Mouse (Mus musculus) embryonic facial prominence, embryonic 14.5 days (tissue): ENCODE results near the gene Gpr157. TPM values are rescaled to one million over a fixed set of nuclear protein-coding genes. Genes with fewer than 3 reads are reported as not detected.
"Not testable (repeated sequence)": the region's sequence is repeated elsewhere in the genome, so short reads cannot be mapped to it uniquely, and the experiment has no call there.

Experiments used
- ATAC-seq: fragments of 200-750 bp; cut with Nextera tagmentation; 2 replicates; pipeline ENCODE4 v1.8.0; 2017; ENCODE audit warnings: low read depth, moderate number of reproducible peaks, moderate TSS enrichment
- DNase-seq: peaks from one replicate; pipeline ENCODE4 v3.0.0-alpha.2; 2015; ENCODE audit warnings: low spot score
- H3K27ac ChIP-seq: fragments of 300-500 bp; sonication (generic); replicated peaks from 2 replicates; pipeline ENCODE4 v1.5.1; 2014; ENCODE audit warnings: low read depth, mild to moderate bottlenecking, low read length, moderate library complexity
- H3K27me3 ChIP-seq: fragments of 300-500 bp; sonication (generic); replicated peaks from 2 replicates; pipeline ENCODE4 v1.6.1; 2014; ENCODE audit warnings: low read length; ENCODE audit not compliant: control insufficient read depth, insufficient read depth
- H3K36me3 ChIP-seq: fragments of 300-500 bp; sonication (generic); 2 replicates; pipeline ENCODE4 v1.6.1; 2014; ENCODE audit warnings: low read length, mixed read lengths; ENCODE audit not compliant: control insufficient read depth, insufficient read depth
- H3K4me1 ChIP-seq: fragments of 300-500 bp; sonication (generic); 2 replicates; pipeline ENCODE4 v1.6.1; 2014; ENCODE audit warnings: antibody characterized with exemption, low read length; ENCODE audit not compliant: control insufficient read depth, insufficient read depth
- H3K4me2 ChIP-seq: fragments of 300-500 bp; sonication (generic); 2 replicates; pipeline ENCODE4 v1.6.1; 2014; ENCODE audit warnings: low read depth, mild to moderate bottlenecking, low read length, moderate library complexity, mixed read lengths
- H3K4me3 ChIP-seq: fragments of 300-500 bp; sonication (generic); 2 replicates; pipeline ENCODE4 v1.5.1; 2014; ENCODE audit warnings: low read depth, mild to moderate bottlenecking, low read length
- H3K9ac ChIP-seq: fragments of 300-500 bp; sonication (generic); 2 replicates; pipeline ENCODE4 v1.6.1; 2014; ENCODE audit warnings: low read depth, mild to moderate bottlenecking, low read length, moderate library complexity, mixed read lengths
- H3K9me3 ChIP-seq: fragments of 300-500 bp; sonication (generic); 2 replicates; pipeline ENCODE4 v1.6.1; 2016; ENCODE audit warnings: low read length; ENCODE audit not compliant: control insufficient read depth
- WGBS: fragments of 180-500 bp; shearing (Covaris S2); extraction: QIAGEN DNeasy Blood & Tissue Kit; methylation state at CpG from one replicate; pipeline ENCODE4 v1.1.7; 2014; 5-methylcytosine and 5-hydroxymethylcytosine counted together
- polyA plus RNA-seq: library from polyadenylated mRNA; unstranded; fragments of >200 nt; fragmentation: Nextera tagmentation; extraction: Ambion mirVana; gene quantifications from 2 replicates; pipeline ENCODE4 v1.2.1, GENCODE M21; 2014

The Gpr157 gene
- polyA plus RNA-seq = 0.50 and 0.58 TPM in 2 replicates

DNA sequence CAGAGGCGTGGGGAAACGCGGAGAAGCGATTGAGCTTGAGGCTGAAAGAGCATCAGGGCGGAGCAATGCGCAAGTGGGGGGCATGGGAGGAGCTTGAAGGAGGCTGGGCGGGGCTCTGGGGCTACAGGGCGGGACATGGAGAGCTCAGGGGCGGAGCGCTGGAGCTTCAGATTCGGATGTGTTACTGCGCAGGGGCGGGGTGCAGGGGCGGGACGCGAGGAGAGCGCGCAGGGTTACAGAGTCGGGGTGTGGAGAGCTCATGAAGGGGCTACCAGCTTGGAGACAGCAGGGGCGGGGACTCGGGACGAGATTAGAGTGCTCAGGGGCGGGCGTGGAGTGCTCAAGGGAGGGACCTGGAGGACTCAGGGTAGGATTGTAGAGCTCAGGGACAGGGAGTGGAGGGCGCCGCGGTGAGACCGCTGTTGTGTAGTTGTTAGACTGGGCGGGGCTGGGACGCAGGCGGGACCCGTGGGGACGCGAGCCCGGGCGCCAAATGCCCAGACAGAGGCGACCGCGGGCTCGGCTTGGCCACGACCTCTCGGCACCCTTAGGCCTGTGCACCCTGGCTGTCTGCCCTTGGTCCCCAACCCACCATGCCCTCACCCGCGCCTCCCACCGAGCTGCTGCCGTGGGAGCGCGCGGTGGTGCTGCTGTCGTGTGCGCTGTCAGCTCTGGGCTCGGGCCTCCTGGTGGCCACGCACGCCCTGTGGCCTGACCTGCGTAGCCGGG, at the start of gene Gpr157:
Gene Gpr157 (plus strand): TSS at position 205 of the 729 bp plus-strand sequence.
- peak; percentile 96 for ATAC-seq

DNA sequence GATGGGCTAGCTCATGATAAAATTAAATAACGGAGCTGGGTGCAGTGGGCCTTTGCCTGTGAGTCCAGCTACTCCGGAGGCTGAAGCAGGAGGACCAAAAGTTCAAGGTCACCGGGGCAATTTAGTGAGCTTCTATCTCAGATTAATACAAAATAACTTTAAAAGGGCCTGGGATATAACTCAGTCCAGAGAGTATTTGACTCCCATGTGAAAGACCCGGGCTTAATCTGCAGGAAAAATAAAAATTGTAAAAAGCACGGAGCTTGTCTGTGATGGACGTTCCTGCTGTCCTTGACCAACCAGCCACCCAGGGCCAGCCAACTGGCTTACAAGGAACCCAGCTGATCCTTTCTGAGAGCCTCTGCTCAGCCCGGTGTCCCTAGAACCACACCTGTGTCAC, 48.6 kb upstream of the Gpr157 start:
- Histone ChIP-seq H3K27me3 (peaks cover 24% of the 10 kb centered on the region), H3K27ac (no peak overlapping the region), H3K4me3 (no peak overlapping the region), H3K9ac (no peak overlapping the region), H3K9me3 (no peaks in the 10 kb centered on the region), H3K4me1 (no peaks in the 10 kb centered on the region), H3K4me2 (no peak overlapping the region), H3K36me3 (no peaks in the 10 kb centered on the region)
- 82% methylated on average over 7 of the region's 7 CpGs for WGBS
- DNase-seq (no peak), ATAC-seq (no peak)

More for the DNA sequence above, at the start of gene Gpr157:
- H3K9ac ChIP-seq = peak within 1 kb of the TSS; percentile 75
- peak; percentile 98 for DNase-seq
- H3K9me3 ChIP-seq = 0 out of 2 replicates have a peak, but pooled peaks cover 3% of the 10 kb centered on the region
- H3K27ac ChIP-seq = peak within 1 kb of the TSS; percentile 68
- no peaks in the 10 kb centered on the region for H3K36me3 ChIP-seq
- H3K4me1 ChIP-seq = peaks cover 9% of the 10 kb centered on the region
- H3K27me3 ChIP-seq = 0 out of 2 replicates have a peak, but pooled peaks cover 6% of the 10 kb centered on the region
- peak within 1 kb of the TSS; percentile 67 for H3K4me3 ChIP-seq
- H3K4me2 ChIP-seq = peak within 1 kb of the TSS; percentile 100
- 2% methylated on average over 35 of the region's 56 CpGs for WGBS

DNA sequence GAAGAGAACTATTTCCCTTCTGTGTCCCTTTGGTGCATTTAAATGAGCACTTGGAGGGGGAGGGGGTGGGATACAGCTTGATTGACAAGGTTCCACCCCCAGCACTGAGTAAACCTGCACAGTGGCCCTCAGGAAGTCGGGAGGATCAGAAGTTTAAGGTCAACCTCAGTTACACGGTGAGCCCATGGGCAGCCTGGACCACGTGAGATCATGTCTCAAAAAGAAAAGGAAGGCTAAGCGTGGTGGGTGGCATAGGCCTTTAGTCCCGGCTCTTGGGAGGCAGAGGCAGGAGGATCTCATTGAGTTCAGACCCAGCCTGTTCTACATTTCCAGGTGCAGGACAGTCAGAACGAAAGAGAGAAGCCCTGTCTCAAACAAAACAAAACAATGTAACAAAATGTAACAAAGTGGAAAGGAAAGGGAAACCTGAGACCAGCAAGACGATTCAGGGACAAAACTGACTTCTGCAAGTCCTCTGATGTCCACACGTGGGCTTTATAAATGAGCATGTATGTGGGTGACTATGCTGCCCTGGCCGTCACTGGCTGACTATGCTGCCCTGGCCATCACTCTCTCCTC, 47.1 kb upstream of the Gpr157 start:
- ATAC-seq = no peak
- WGBS = 76% methylated on average over 9 of the region's 9 CpGs

DNA sequence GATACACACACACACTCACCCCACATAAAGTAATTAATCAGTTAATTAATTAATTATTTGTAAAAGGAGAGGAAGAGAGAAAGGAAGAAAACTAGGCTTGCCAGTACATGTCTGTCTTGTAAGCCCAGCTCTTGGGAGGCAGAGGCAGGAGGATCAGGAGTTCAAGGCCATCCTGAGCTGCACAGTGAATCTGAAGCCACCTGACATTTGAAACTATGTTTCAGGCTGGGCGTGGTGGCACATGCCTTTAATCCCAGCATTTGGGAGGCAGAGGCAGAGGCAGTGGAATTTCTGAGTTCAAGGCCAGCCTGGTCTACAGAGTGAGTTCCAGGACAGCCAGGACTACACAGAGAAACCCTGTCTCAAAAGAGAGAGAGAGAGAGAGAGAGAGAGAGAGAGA, 46.3 kb upstream of the Gpr157 start:
- not testable (repeated sequence) for DNase-seq, H3K4me2 ChIP-seq, H3K4me3 ChIP-seq, H3K36me3 ChIP-seq, H3K27me3 ChIP-seq, H3K4me1 ChIP-seq, ATAC-seq, H3K27ac ChIP-seq, H3K9ac ChIP-seq, H3K9me3 ChIP-seq
- 56% methylated on average over 1 of the region's 1 CpGs for WGBS

More for the DNA sequence above, 47.1 kb upstream of the Gpr157 start:
- Histone ChIP-seq H3K36me3 (no peaks in the 10 kb centered on the region), H3K27ac (no peak overlapping the region), H3K9me3 (no peaks in the 10 kb centered on the region), H3K4me2 (no peak overlapping the region), H3K27me3 (peaks cover 8% of the 10 kb centered on the region), H3K4me1 (no peaks in the 10 kb centered on the region), H3K9ac (no peak overlapping the region), H3K4me3 (no peak overlapping the region)
- DNase-seq = no peak

DNA sequence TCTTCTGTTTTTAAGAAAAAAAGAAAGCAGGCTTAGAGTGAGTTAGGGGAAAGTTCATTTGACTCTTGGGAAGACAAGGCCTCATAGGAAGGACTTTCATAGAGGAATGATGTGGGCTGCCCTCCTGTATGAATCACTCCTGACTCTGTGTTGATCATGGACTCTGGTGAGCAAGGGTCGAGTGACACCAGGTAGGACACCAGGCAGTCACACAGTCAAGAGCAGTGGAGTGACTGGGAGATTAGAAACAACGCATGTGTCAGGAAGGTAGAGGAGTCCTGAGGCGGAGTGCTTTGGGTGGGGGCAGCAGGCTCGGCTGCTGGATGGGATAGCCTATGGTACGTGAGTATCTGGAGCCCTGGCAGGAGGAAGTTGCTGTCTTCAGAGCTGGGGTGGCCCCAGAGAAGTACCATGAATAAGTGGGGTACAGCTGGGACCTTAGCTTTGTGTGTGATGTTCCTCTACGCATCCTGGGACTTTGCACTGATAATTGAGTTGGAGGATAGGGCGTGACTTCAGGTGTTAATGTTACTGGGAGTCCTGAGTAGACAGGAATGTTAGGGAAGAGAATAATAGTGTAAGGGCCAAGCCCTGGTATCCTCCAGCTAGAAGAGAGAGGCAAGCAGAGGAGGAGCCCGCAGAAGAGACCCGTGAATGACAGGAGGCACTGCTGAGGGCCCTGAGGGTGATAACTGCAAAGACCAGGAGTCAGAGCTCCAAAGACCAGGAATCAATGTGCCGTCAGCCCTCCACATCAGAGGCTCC, 45.6 kb upstream of the Gpr157 start:
- 77% methylated on average over 10 of the region's 10 CpGs for WGBS
- no peak overlapping the region for H3K27ac ChIP-seq
- no peak overlapping the region for H3K4me3 ChIP-seq
- no peaks in the 10 kb centered on the region for H3K9me3 ChIP-seq
- no peaks in the 10 kb centered on the region for H3K36me3 ChIP-seq
- H3K4me2 ChIP-seq = no peak overlapping the region
- no peak for DNase-seq
- H3K27me3 ChIP-seq = no peaks in the 10 kb centered on the region
- no peak for ATAC-seq
- H3K4me1 ChIP-seq = no peaks in the 10 kb centered on the region
- no peak overlapping the region for H3K9ac ChIP-seq

DNA sequence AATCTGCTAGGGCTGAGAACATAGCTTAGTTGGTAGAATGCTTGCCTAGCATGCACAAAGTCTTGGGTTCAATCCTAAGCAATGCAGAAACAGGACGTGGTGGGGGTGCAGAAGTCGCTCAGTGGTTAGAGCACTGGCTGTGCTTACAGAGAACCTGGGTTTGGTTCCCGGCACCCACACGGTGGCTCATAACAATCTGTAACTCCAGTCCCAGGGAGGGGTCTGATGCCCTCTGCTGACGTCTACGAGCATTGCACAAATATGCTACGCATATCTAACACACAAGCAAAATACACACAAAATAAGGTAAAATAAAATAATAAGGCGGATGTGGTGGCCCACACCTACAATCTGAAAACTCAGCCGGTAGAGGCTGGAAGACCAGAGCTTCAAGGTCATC, 43.6 kb upstream of the Gpr157 start:
- peaks cover 6% of the 10 kb centered on the region; the same call in 1 of the 2 replicates for H3K4me1 ChIP-seq
- DNase-seq (no peak), ATAC-seq (no peak)
- WGBS = 95% methylated on average over 9 of the region's 9 CpGs
- H3K4me3 ChIP-seq = no peak overlapping the region
- no peaks in the 10 kb centered on the region for H3K36me3 ChIP-seq
- H3K9me3 ChIP-seq = no peaks in the 10 kb centered on the region
- H3K4me2 ChIP-seq = no peak overlapping the region
- peaks cover 6% of the 10 kb centered on the region for H3K27me3 ChIP-seq
- no peak overlapping the region for H3K9ac ChIP-seq
- no peak overlapping the region for H3K27ac ChIP-seq

DNA sequence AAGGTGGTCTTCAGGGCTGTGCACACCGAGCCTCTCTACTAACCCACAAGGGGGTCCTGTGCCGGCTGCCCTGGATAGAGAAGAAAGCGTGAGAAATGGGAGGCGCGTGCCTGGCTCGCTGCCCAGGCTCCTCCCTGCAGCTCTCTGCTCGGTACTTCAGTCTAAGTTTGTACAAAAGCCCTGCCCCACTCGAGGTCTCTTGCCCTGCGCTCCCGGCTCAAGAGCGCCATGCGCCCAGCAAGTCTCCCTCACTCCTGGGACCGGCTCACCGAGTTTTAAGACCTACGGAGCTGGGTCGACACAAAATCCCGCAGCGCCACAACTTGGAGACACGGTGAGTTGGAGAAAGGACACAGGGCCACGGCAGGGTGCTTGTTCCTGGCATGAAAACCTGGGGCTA, 39.1 kb upstream of the Gpr157 start:
- ATAC-seq (peak; percentile 74), DNase-seq (peak; percentile 83)
- Histone ChIP-seq H3K9me3 (no peaks in the 10 kb centered on the region), H3K36me3 (no peaks in the 10 kb centered on the region), H3K4me2 (peak overlapping the region; percentile 94), H3K9ac (peak overlapping the region; percentile 58), H3K27me3 (peaks cover 16% of the 10 kb centered on the region), H3K4me1 (peaks cover 15% of the 10 kb centered on the region; the same call in 1 of the 2 replicates), H3K4me3 (peak overlapping the region; percentile 48), H3K27ac (no peak overlapping the region)
- WGBS = 0% methylated on average over 18 of the region's 20 CpGs

DNA sequence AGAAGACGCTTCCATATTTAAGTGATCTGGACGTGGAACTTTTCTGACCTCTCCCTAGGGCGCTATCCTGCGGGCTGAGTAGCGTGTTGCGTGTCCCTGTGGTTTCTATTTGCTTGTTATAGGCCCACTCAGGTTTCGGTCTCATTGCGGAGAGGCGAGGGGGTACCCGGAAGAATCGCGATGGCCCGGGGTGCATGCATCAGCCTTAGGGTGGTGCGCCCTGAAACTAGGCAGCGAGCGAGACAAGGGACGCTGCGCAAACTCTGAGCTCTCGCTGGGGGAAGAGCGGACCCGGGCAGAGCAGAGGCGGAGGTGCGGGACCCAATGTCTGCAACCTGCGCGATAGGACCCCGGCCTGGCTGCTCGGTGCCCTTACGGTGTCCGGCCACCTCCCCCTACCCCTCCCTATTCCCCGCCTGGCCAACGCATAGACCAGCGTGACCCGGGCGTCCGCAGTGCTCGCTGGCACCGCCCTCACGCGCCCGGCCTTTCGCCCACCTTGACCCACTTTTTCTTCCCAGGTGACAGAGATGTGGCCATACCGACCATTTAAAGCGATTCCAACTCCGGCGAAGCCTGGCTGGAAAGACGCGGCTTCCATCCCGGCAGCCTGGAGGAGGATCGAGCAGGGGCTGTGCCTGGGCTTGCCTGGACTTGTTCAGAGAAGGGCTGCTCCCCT, 38.5 kb upstream of the Gpr157 start:
- ATAC-seq = peak; percentile 47
- Histone ChIP-seq H3K4me3 (peak overlapping the region; percentile 48), H3K27ac (no peak overlapping the region), H3K36me3 (no peaks in the 10 kb centered on the region), H3K4me2 (peak overlapping the region; percentile 94), H3K9me3 (no peaks in the 10 kb centered on the region), H3K4me1 (peaks cover 15% of the 10 kb centered on the region; the same call in 1 of the 2 replicates), H3K27me3 (peaks cover 16% of the 10 kb centered on the region), H3K9ac (peak overlapping the region; percentile 58)
- WGBS = under 1% methylated on average over 44 of the region's 49 CpGs
- peak; percentile 42 for DNase-seq
